In the genomic region with DNA sequence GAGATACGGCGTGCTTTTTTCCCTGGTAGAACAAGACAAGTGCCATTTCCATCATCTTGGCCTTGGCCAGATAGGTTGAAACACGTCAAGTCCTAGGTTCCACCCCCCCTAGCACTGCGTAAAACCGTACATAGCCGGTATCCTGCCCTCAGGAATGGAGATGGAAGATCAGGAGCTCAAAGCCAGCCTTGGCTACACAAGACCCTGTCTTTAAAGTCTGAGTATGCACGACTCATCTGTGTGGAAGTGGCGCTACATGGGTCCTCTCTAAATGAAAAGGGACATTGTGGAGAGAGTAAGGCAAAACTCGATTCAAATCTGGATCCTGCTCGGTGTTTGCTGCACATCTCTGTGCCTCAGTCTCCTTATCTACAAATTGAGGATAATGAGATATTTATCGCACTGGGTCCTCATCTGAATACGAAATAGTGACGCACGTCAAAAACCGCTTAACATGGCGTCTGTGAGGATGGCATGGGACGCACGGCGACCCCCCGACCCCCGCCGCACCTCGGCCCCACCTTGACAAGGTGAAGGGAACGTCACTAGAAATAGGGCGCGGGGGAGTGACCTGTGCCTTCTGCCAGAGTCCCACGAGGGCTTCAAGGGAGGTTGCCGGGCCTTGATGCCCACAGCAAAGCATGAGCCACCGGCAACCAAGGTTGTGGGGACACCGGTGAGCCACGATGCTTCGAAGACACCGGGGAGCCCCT, we compare ENCODE assay signal across 8 mouse cellular contexts. TPM values are rescaled to one million over a fixed set of nuclear protein-coding genes. Genes with fewer than 3 reads are reported as not detected.
DNase-seq lines count a peak whose midpoint lies in the region; ATAC-seq and TF ChIP-seq lines count a peak whose summit lies in the region.

No protein-coding gene starts in this region.

- H3K4me1 ChIP-seq in heart, embryonic 15.5 days (replicated peaks): peaks cover 28% of the 10 kb centered on the region
- H3K4me1 ChIP-seq in G1E (ENCODE audit: insufficient read depth, low read depth, low read length): peaks cover 39% of the 10 kb centered on the region
- H3K4me1 ChIP-seq in forebrain, embryonic 10.5 days: peaks cover 30% of the 10 kb centered on the region
- H3K4me1 ChIP-seq in liver, embryonic 11.5 days (replicated peaks; ENCODE audit: control insufficient read depth, insufficient read depth, low read length): peaks cover 25% of the 10 kb centered on the region
- H3K4me1 ChIP-seq in stomach, postnatal 0 days (replicated peaks; ENCODE audit: control insufficient read depth, insufficient read depth): peaks cover 8% of the 10 kb centered on the region; the same call in 1 of the 2 replicates

- no peak for TF ChIP-seq EP300 in stomach, postnatal 0 days (optimal IDR thresholded peaks at IDR 0.05)

- peak overlapping the region; percentile 64; the same call in 1 of the 2 replicates for H3K27ac ChIP-seq in heart, embryonic 15.5 days
- peak overlapping the region; percentile 89 for H3K27ac ChIP-seq in forebrain, embryonic 10.5 days
- H3K27ac ChIP-seq in liver, embryonic 11.5 days (ENCODE audit: low read depth, low read length): peak overlapping the region; percentile 20; the same call in 1 of the 2 replicates
- peak overlapping the region; percentile 70 for H3K27ac ChIP-seq in stomach, postnatal 0 days (replicated peaks)

- no peaks in the 10 kb centered on the region for H3K27me3 ChIP-seq in heart, embryonic 15.5 days
- H3K27me3 ChIP-seq in G1E (ENCODE audit: insufficient read depth, low read length): no peaks in the 10 kb centered on the region
- no peaks in the 10 kb centered on the region for H3K27me3 ChIP-seq in forebrain, embryonic 10.5 days (ENCODE audit: poor library complexity, severe bottlenecking)
- H3K27me3 ChIP-seq in liver, embryonic 11.5 days (replicated peaks; ENCODE audit: control insufficient read depth, insufficient read depth, low read length): no peaks in the 10 kb centered on the region
- no peaks in the 10 kb centered on the region for H3K27me3 ChIP-seq in stomach, postnatal 0 days (ENCODE audit: control insufficient read depth, insufficient read depth, low read length)

- peak overlapping the region; percentile 93 for H3K9ac ChIP-seq in heart, embryonic 15.5 days
- peak overlapping the region; percentile 85 for H3K9ac ChIP-seq in liver, embryonic 11.5 days (ENCODE audit: low read depth, low read length)
- peak overlapping the region; percentile 92 for H3K9ac ChIP-seq in stomach, postnatal 0 days (ENCODE audit: low read length)

- H3K9me3 ChIP-seq in heart, embryonic 15.5 days (replicated peaks): no peaks in the 10 kb centered on the region
- H3K9me3 ChIP-seq in G1E (replicated peaks): peaks cover 2% of the 10 kb centered on the region
- H3K9me3 ChIP-seq in forebrain, embryonic 10.5 days: no peaks in the 10 kb centered on the region
- H3K9me3 ChIP-seq in liver, embryonic 11.5 days (ENCODE audit: control insufficient read depth, low read length): no peaks in the 10 kb centered on the region
- no peaks in the 10 kb centered on the region for H3K9me3 ChIP-seq in stomach, postnatal 0 days (ENCODE audit: control insufficient read depth, low read length)

- peak overlapping the region; percentile 93 for H3K4me3 ChIP-seq in heart, embryonic 15.5 days
- H3K4me3 ChIP-seq in G1E (ENCODE audit: low read depth, low read length): peak overlapping the region; percentile 88
- peak overlapping the region; percentile 98 for H3K4me3 ChIP-seq in forebrain, embryonic 10.5 days
- peak overlapping the region; percentile 85 for H3K4me3 ChIP-seq in liver, embryonic 11.5 days (ENCODE audit: low read depth, low read length)
- peak overlapping the region; percentile 89 for H3K4me3 ChIP-seq in stomach, postnatal 0 days (ENCODE audit: low read depth, low read length)

- ATAC-seq in heart, embryonic 15.5 days (replicated peaks; ENCODE audit: insufficient number of reproducible peaks, insufficient read depth, low FRiP score, low read depth): no peak
- no peak for ATAC-seq in G1E (ENCODE audit: extremely low read depth, insufficient number of reproducible peaks, low FRiP score, poor library complexity, severe bottlenecking)
- ATAC-seq in liver, embryonic 11.5 days (replicated peaks; ENCODE audit: low FRiP score): peak; percentile 37
- ATAC-seq in stomach, postnatal 0 days (ENCODE audit: low FRiP score, low TSS enrichment): peak; percentile 40
- no peak for ATAC-seq in frontal cortex, adult (ENCODE audit: low TSS enrichment)

- peak overlapping the region; percentile 71 for H3K4me2 ChIP-seq in heart, embryonic 15.5 days
- H3K4me2 ChIP-seq in liver, embryonic 11.5 days: peak overlapping the region; percentile 91
- H3K4me2 ChIP-seq in stomach, postnatal 0 days (replicated peaks; ENCODE audit: low read depth): peak overlapping the region; percentile 79

- DNase-seq in heart, postnatal 4 days: no peak
- DNase-seq in G1E (ENCODE audit: low spot score): peak; percentile 29
- DNase-seq in forebrain, embryonic 10.5 days (ENCODE audit: extremely low spot score, low spot score): no peak
- no peak for DNase-seq in liver, embryonic 11.5 days (ENCODE audit: low spot score)
- DNase-seq in stomach, postnatal 0 days (ENCODE audit: low spot score): no peak
- DNase-seq in layer of hippocampus, adult 18-20 months (ENCODE audit: low spot score in 2 of 2): no peak

- no peak for TF ChIP-seq CTCF in G1E (IDR thresholded peaks at IDR 0.05; ENCODE audit: low read depth, low read length)
- TF ChIP-seq CTCF in stomach, postnatal 0 days (IDR thresholded peaks at IDR 0.05; ENCODE audit: low read depth): no peak

- WGBS in heart, embryonic 15.5 days: 8% methylated on average over 33 of the region's 33 CpGs
- 11% methylated on average over 33 of the region's 33 CpGs for WGBS in forebrain, embryonic 10.5 days
- 6% methylated on average over 33 of the region's 33 CpGs for WGBS in liver, embryonic 11.5 days
- 7% methylated on average over 33 of the region's 33 CpGs for WGBS in stomach, postnatal 0 days

- peaks cover 7% of the 10 kb centered on the region; the same call in 1 of the 2 replicates for H3K36me3 ChIP-seq in heart, embryonic 15.5 days
- H3K36me3 ChIP-seq in G1E (replicated peaks): peaks cover 30% of the 10 kb centered on the region
- H3K36me3 ChIP-seq in forebrain, embryonic 10.5 days (replicated peaks): peaks cover 30% of the 10 kb centered on the region
- H3K36me3 ChIP-seq in liver, embryonic 11.5 days (ENCODE audit: control insufficient read depth, insufficient read depth, low read length): peaks cover 7% of the 10 kb centered on the region
- peaks cover 4% of the 10 kb centered on the region; the same call in 1 of the 2 replicates for H3K36me3 ChIP-seq in stomach, postnatal 0 days (ENCODE audit: control insufficient read depth, insufficient read depth, low read length)

RNA-seq across cellular contexts. Expression of gene Ddx24, which starts 0.5 kb away (rescaled TPM):
- polyA plus RNA-seq in heart, embryonic 15.5 days (2015; fragmentation: Nextera tagmentation; extraction: Ambion mirVana): 56.9 and 79.8 TPM in 2 replicates
- 10 to 100 TPM; 81.7 to 85.4 TPM for total RNA-seq in heart, postnatal 4 days (2021)
- total RNA-seq in G1E (2014; fragmentation: Nextera tagmentation): 243 and 249 TPM in 2 replicates
- total RNA-seq in G1E (2017): 227 and 244 TPM in 2 replicates
- polyA plus RNA-seq in G1E (2012): 38.8 and 66.8 TPM in 2 replicates
- polyA plus RNA-seq in forebrain, embryonic 10.5 days (2016; fragmentation: Nextera tagmentation; extraction: Ambion mirVana): 104 and 106 TPM in 2 replicates
- 94.0 and 97.0 TPM in 2 replicates for polyA plus RNA-seq in liver, embryonic 11.5 days (2014; fragmentation: Nextera tagmentation; extraction: Ambion mirVana)
- 68.8 and 84.8 TPM in 2 replicates for polyA plus RNA-seq in stomach, postnatal 0 days (2015; fragmentation: Nextera tagmentation; extraction: Ambion mirVana)
- 100 to 1,000 TPM; 247 to 250 TPM for total RNA-seq in layer of hippocampus, adult 18-20 months (2021)

RNA-seq across cellular contexts. Expression of gene Ifi27, which starts 8.8 kb away (rescaled TPM):
- 38.0 and 54.9 TPM in 2 replicates for polyA plus RNA-seq in heart, embryonic 15.5 days (2015; fragmentation: Nextera tagmentation; extraction: Ambion mirVana)
- total RNA-seq in heart, postnatal 4 days (2021): 10 to 100 TPM; 42.7 to 45.6 TPM
- 151 and 164 TPM in 2 replicates for total RNA-seq in G1E (2014; fragmentation: Nextera tagmentation)
- 335 and 374 TPM in 2 replicates for total RNA-seq in G1E (2017)
- 16.9 and 22.2 TPM in 2 replicates for polyA plus RNA-seq in G1E (2012)
- polyA plus RNA-seq in forebrain, embryonic 10.5 days (2016; fragmentation: Nextera tagmentation; extraction: Ambion mirVana): 0.32 and 0.82 TPM in 2 replicates
- polyA plus RNA-seq in liver, embryonic 11.5 days (2014; fragmentation: Nextera tagmentation; extraction: Ambion mirVana): 6.6 and 6.8 TPM in 2 replicates
- polyA plus RNA-seq in stomach, postnatal 0 days (2015; fragmentation: Nextera tagmentation; extraction: Ambion mirVana): 38.9 and 41.9 TPM in 2 replicates
- total RNA-seq in layer of hippocampus, adult 18-20 months (2021): 100 to 1,000 TPM; 119 to 120 TPM

RNA-seq across cellular contexts. Expression of gene 9330161L09Rik, which starts 17.6 kb away (rescaled TPM):
- polyA plus RNA-seq in heart, embryonic 15.5 days (2015; fragmentation: Nextera tagmentation; extraction: Ambion mirVana): 0.19 and 0.42 TPM in 2 replicates
- 1 to 10 TPM; 2.5 to 3.3 TPM for total RNA-seq in heart, postnatal 4 days (2021)
- total RNA-seq in G1E (2014; fragmentation: Nextera tagmentation) (6.9 and 8.1 TPM in 2 replicates), G1E (2017) (2.1 and 2.8 TPM in 2 replicates)
- polyA plus RNA-seq in G1E (2012): 0.05 TPM in 1 of 2 replicates, not detected in the other
- polyA plus RNA-seq in forebrain, embryonic 10.5 days (2016; fragmentation: Nextera tagmentation; extraction: Ambion mirVana): 0.42 and 0.81 TPM in 2 replicates
- polyA plus RNA-seq in liver, embryonic 11.5 days (2014; fragmentation: Nextera tagmentation; extraction: Ambion mirVana): 0.25 and 0.80 TPM in 2 replicates
- 0.18 and 0.27 TPM in 2 replicates for polyA plus RNA-seq in stomach, postnatal 0 days (2015; fragmentation: Nextera tagmentation; extraction: Ambion mirVana)
- total RNA-seq in layer of hippocampus, adult 18-20 months (2021): 1 to 10 TPM; 2.6 to 2.8 TPM

RNA-seq across cellular contexts. Expression of gene Ifi27l2a, which starts 18.3 kb away (rescaled TPM):
- 13.8 and 20.7 TPM in 2 replicates for polyA plus RNA-seq in heart, embryonic 15.5 days (2015; fragmentation: Nextera tagmentation; extraction: Ambion mirVana)
- total RNA-seq in heart, postnatal 4 days (2021): 1 to 10 TPM; 6.6 to 8.9 TPM
- total RNA-seq in G1E (2014; fragmentation: Nextera tagmentation) (not detected in 2 replicates), G1E (2017) (9.6 and 10.9 TPM in 2 replicates)
- 0.97 and 1.2 TPM in 2 replicates for polyA plus RNA-seq in G1E (2012)
- 0.71 and 0.90 TPM in 2 replicates for polyA plus RNA-seq in forebrain, embryonic 10.5 days (2016; fragmentation: Nextera tagmentation; extraction: Ambion mirVana)
- polyA plus RNA-seq in liver, embryonic 11.5 days (2014; fragmentation: Nextera tagmentation; extraction: Ambion mirVana): 1.2 and 1.5 TPM in 2 replicates
- polyA plus RNA-seq in stomach, postnatal 0 days (2015; fragmentation: Nextera tagmentation; extraction: Ambion mirVana): 85.4 and 110 TPM in 2 replicates
- 1 to 10 TPM; 1.6 to 1.7 TPM for total RNA-seq in layer of hippocampus, adult 18-20 months (2021)

RNA-seq across cellular contexts. Expression of gene Ifi27l2b, which starts 31.9 kb away (rescaled TPM):
- polyA plus RNA-seq in heart, embryonic 15.5 days (2015; fragmentation: Nextera tagmentation; extraction: Ambion mirVana): 0.19 and 0.29 TPM in 2 replicates
- not detected for total RNA-seq in heart, postnatal 4 days (2021)
- total RNA-seq in G1E (2014; fragmentation: Nextera tagmentation) (not detected in 2 replicates), G1E (2017) (0.49 TPM in 1 of 2 replicates, not detected in the other)
- not detected in 2 replicates for polyA plus RNA-seq in G1E (2012)
- not detected in 2 replicates for polyA plus RNA-seq in forebrain, embryonic 10.5 days (2016; fragmentation: Nextera tagmentation; extraction: Ambion mirVana)
- not detected in 2 replicates for polyA plus RNA-seq in liver, embryonic 11.5 days (2014; fragmentation: Nextera tagmentation; extraction: Ambion mirVana)
- polyA plus RNA-seq in stomach, postnatal 0 days (2015; fragmentation: Nextera tagmentation; extraction: Ambion mirVana): 17.3 and 19.4 TPM in 2 replicates
- total RNA-seq in layer of hippocampus, adult 18-20 months (2021): not detected

Comparison
In these comparisons a context has a peak if more than half of its experiments do, and no peak if none do; other contexts are left out.
1. ATAC-seq: peak in liver, embryonic 11.5 days (single experiment) and stomach, postnatal 0 days (single experiment); none in heart, embryonic 15.5 days (single experiment), G1E (single experiment) and frontal cortex, adult (single experiment).
2. H3K27ac ChIP-seq: peak in every context shown above with its lines; median percentile 89 in forebrain, embryonic 10.5 days; 70 in stomach, postnatal 0 days; 64 in heart, embryonic 15.5 days; 20 in liver, embryonic 11.5 days.
3. Peak in every context shown above with its lines, with median percentiles within 50 percentile points of each other: H3K4me2 ChIP-seq, H3K4me3 ChIP-seq and H3K9ac ChIP-seq.